Mouse (Mus musculus) splenic B cell, adult 2 months (primary cell): ENCODE data around the gene Kif1c.
"Not testable (repeated sequence)": the region's sequence is repeated elsewhere in the genome, so short reads cannot be mapped to it uniquely, and the experiment has no call there.

Experiments
- DNase-seq: peaks from one replicate; pipeline ENCODE4 v3.0.0-alpha.2; 2011; ENCODE audit warnings: low read depth, low spot score
- H3K27me3 ChIP-seq: 2 replicates; pipeline ENCODE4 v1.6.1; 2012; ENCODE audit warnings: mild to moderate bottlenecking, low read length, moderate library complexity, mixed read lengths; ENCODE audit not compliant: control insufficient read depth, poor library complexity, insufficient read depth, severe bottlenecking
- H3K36me3 ChIP-seq: 2 replicates; pipeline ENCODE4 v1.6.1; 2012; ENCODE audit warnings: mild to moderate bottlenecking, low read length, moderate library complexity, mixed read lengths; ENCODE audit not compliant: control insufficient read depth, poor library complexity, insufficient read depth, severe bottlenecking

The Kif1c gene

DNA sequence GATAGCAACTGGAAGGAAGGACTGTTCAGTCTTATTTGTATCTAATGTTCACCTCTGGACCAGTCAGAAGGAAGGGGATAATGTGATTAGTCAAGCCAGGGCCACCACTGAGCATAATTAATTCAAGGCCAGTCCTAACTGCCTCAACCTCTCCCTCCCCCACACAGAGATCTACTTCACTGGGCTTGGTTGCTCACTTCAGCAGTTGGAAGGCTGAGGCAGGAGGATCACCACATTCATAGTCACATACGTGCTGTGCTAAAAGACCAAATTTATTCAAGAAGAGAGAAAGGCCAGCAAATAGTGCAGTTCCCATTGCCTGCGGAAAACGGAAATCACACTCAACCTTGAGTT, 63.2 kb downstream of the Kif1c start:
- no peak for DNase-seq
- H3K36me3 ChIP-seq: no peaks in the 10 kb centered on the region
- H3K27me3 ChIP-seq: no peaks in the 10 kb centered on the region

DNA sequence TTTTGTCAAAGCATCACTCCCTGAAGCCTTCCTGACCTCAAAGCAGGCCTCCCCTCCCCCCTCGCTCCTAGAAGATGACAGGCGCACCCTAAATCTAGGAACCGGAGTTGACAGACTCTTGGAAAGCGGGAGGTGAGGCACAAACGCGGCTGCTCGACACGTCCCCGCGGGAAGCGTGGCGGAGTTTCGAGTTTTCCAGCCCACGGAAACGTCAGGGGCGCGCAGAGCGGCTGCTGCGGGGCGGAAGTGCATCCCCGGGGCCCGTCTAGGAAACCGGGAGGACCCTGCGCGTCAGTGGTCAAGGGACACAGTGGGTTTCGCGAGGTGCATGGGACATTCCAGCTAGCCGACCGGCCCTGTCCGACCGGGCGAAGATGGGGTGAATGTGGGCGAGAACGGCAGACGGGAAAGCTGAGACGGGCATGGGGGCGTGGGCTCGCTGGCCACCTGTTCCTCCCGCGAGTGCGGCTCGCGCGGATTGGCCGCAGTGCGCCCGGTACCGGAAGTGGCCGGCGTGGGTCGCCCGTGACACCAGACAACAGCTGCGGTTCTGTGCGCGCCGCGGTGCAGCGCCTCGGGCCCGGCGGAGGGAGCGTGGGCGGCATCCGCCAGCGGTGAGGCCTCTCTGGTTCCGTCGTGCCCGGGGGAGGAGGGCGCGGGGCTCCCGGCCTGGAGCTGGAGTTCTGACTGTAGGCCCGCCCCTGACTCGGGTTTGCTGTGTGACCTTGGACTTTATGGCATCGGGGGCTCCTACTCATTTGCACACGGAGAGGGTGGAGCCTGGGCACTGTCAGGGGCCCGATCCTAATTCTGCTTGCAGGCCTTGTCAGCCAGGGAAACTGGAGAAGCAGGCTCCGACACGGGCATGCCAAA, 63.8 kb downstream of the Kif1c start, which contains the start of gene Zfp3:
Gene Zfp3, plus strand, starts transcription at position 274 of the 873 bp plus-strand sequence.
- no peaks in the 10 kb centered on the region for H3K36me3 ChIP-seq
- DNase-seq: peak; percentile 81
- H3K27me3 ChIP-seq: no peaks in the 10 kb centered on the region

DNA sequence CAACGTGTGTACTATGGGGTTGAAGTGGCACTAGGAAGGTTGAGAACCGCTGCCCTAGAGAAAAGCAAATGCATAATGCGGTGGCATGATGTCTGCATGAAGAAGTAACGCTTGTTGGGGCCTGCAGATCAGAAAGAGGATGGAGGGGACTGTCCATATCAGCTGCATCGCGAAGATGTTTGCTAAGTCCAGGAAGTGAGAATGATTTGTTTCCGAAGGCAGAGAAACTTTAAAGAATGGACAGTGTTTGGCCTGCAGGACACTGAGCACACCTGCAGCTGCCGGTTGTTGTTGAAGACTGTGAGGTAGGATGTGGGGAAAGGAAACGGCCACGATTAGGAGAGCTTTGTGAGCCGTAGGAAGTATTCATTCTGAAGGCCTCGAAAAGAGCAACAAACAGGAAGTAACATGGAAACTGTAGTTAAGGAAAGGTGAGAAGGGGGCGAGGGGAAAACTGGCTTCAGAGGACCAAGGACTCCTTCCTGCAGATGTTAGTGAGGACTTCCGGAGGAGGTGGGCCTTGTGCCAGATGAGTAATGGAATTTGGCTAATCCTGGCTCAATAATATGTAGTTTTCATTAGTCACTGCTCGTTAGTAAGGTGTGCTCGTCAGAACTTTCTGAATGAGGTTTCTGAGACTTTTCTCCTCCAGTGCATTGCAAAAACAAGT, 65.6 kb downstream of the Kif1c start:
- DNase-seq: peak; percentile 25
- H3K36me3 ChIP-seq: no peaks in the 10 kb centered on the region
- H3K27me3 ChIP-seq: no peaks in the 10 kb centered on the region

DNA sequence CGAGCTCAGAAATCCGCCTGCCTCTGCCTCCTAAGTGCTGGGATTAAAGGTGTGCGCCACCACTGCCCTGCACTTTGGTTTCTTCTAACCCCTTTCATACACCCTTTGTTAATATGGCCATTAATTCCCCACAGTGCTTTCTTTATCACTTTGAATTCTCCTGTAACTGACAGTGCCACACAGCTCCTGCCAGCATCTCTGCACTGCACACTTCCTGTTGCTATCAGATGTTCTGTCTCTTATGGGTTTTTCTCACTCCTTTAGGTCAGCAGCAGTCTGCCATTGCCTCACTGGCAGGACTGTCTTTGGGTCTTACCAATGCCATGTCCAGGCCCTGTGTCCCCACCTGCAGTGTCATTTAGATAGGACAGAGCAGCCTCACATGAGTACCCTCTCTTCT, 70.5 kb downstream of the Kif1c start:
- Histone ChIP-seq H3K36me3 (peaks cover 3% of the 10 kb centered on the region), H3K27me3 (no peaks in the 10 kb centered on the region)
- DNase-seq: no peak

DNA sequence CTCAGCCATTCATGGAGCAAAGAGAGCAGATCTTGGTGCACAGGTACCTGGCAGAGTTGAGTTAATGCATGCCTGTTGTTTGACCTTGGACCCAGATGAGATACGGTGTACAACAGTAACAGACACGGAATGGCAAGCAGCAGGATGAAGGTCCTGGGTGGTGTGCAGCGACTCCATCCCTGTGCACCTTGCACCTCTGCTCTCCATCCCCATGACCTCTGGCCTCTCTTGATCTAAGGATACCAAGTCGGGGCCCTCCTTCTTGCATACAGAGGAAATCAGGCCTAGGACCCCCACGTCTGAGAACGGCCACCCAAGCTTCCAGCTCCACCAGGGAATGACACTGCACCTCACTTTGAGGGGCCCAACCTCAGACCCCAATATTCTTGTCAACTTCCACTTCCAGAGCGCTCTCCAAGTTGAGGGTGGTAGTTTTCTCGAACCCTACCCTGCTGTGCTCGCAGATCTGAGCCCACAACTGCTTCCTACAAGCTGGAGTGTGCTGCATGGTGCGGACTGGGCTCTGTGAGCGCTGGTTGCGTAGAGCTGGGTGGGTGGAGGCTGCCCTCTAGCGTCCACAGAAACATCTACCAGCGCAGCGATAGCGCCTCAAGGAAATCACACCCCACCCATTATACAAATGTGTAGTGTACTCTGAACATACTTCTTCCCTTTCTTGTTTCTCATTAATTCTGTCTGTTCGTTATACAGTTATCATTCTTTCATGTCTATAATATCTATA, 76.7 kb downstream of the Kif1c start:
- H3K36me3 ChIP-seq: peaks cover 2% of the 10 kb centered on the region; the same call in 1 of the 2 replicates
- H3K27me3 ChIP-seq: no peaks in the 10 kb centered on the region
- peak; percentile 91 for DNase-seq

DNA sequence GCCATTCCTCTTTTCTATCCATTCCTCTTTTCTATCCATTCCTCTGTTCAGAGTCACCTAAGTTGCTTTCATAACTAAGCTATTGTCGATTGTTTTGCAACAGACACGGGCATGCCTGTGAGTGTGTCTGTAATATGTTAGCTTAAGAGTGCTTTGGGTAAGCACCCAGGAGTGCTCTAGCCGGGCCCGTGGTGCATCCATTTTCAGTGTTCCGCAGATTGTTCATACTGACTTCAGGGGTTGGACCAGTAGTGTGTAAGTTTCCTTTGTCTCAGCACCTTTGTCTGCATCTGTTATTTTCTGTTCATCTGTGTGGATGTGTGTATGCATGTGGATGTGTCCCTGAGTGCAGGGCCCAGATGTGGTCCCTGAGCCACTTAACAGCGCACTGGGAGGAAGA, 77.3 kb downstream of the Kif1c start:
- H3K36me3 ChIP-seq: peaks cover 2% of the 10 kb centered on the region; the same call in 1 of the 2 replicates
- DNase-seq: no peak
- no peaks in the 10 kb centered on the region for H3K27me3 ChIP-seq

DNA sequence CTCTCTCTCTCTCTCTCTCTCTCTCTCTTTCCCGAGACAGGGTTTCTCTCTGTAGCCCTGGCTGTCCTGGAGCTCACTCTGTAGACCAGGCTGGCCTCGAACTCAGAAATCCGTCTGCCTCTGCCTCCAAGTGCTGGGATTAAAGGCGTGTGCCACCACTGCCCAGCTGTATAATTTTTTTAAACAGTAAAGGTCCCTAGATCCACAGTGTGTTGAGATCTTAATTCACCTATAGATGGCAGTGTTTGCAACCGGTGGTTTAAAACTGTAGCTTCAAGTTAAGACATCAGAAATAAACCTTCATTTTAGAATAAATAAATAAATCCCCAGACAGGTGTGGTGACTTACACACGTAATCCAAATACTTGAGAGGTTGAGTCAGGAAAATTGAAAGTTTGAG, 77.7 kb downstream of the Kif1c start:
- not testable (repeated sequence) for H3K36me3 ChIP-seq, H3K27me3 ChIP-seq
- peak; percentile 75 for DNase-seq
